Mouse (Mus musculus) MEL (cell line): ENCODE data around the gene Neu2. TPM values are rescaled to one million over a fixed set of nuclear protein-coding genes. Genes with fewer than 3 reads are reported as not detected.

ENCODE experiments used
- DNase-seq: peaks from one replicate; pipeline ENCODE4 v3.0.0; 2011; ENCODE audit warnings: low read depth, low spot score
- H3K27ac ChIP-seq: 2 replicates; pipeline ENCODE4 v1.5.1; 2012; ENCODE audit warnings: low read depth, mild to moderate bottlenecking, control low read depth, low read length, moderate library complexity; ENCODE audit not compliant: control insufficient read depth
- H3K27me3 ChIP-seq, 2 experiments: fragments of 150-350 bp in 1 of 2; sonication (generic) in 1 of 2; 2 replicates each; pipeline ENCODE4 v1.6.1; 2012; ENCODE audit warnings: low read length in 2 of 2, mild to moderate bottlenecking in 2 of 2, improper control_type of control experiment in 1 of 2, moderate library complexity in 1 of 2; ENCODE audit not compliant: insufficient read depth in 2 of 2, control insufficient read depth in 1 of 2
- H3K36me3 ChIP-seq, 2 experiments: 2 replicates each; pipeline ENCODE4 v1.6.1; 2012 to 2014; ENCODE audit warnings: low read length in 2 of 2, improper control_type of control experiment in 1 of 2, inconsistent platforms in 1 of 2, mild to moderate bottlenecking in 1 of 2; ENCODE audit not compliant: insufficient read depth in 2 of 2, control insufficient read depth in 1 of 2
- H3K4me1 ChIP-seq, 2 experiments: fragments of 150-350 bp in 1 of 2; sonication (generic) in 1 of 2; 2 replicates each; pipeline ENCODE4 v1.6.1; 2012; ENCODE audit warnings: low read length in 2 of 2, improper control_type of control experiment in 1 of 2, mild to moderate bottlenecking in 1 of 2; ENCODE audit not compliant: insufficient read depth in 2 of 2, control insufficient read depth in 1 of 2
- H3K4me3 ChIP-seq, 2 experiments: fragments of 150-350 bp in 1 of 2; sonication (generic) in 1 of 2; 2 replicates each; pipeline ENCODE4 v1.5.1; 2012; ENCODE audit warnings: low read depth in 2 of 2, low read length in 2 of 2, mild to moderate bottlenecking in 2 of 2, moderate library complexity in 2 of 2, control low read depth in 1 of 2, improper control_type of control experiment in 1 of 2; ENCODE audit not compliant: control insufficient read depth in 1 of 2, insufficient read depth in 1 of 2
- H3K79me2 ChIP-seq: 2 replicates; pipeline ENCODE4 v1.6.1; 2012; ENCODE audit warnings: mild to moderate bottlenecking, low read length, moderate library complexity; ENCODE audit not compliant: control insufficient read depth, poor library complexity, insufficient read depth
- H3K9ac ChIP-seq: 2 replicates; pipeline ENCODE4 v1.6.1; 2012; ENCODE audit warnings: low read depth, mild to moderate bottlenecking, control low read depth, low read length, moderate library complexity; ENCODE audit not compliant: control insufficient read depth, poor library complexity, severe bottlenecking
- H3K9me3 ChIP-seq: fragments of 150-350 bp; sonication (generic); replicated peaks from 2 replicates; pipeline ENCODE4 v1.6.1; 2012; ENCODE audit warnings: mild to moderate bottlenecking, low read length, improper control_type of control experiment, moderate library complexity; ENCODE audit not compliant: insufficient read depth
- BHLHE40 ChIP-seq: IDR thresholded peaks from 2 replicates; pipeline ENCODE4 v1.6.1; 2012; ENCODE audit warnings: low read depth, mild to moderate bottlenecking, inconsistent platforms, low read length, improper control_type of control experiment, borderline replicate concordance
- CHD1 ChIP-seq: IDR thresholded peaks from 2 replicates; pipeline ENCODE4 v1.6.1; 2012; ENCODE audit warnings: low read depth, mild to moderate bottlenecking, inconsistent platforms, low read length, improper control_type of control experiment
- CHD2 ChIP-seq: IDR thresholded peaks from 2 replicates; pipeline ENCODE4 v1.6.1; 2011; ENCODE audit warnings: low read length, improper control_type of control experiment
- CTCF ChIP-seq, 3 experiments: IDR thresholded peaks in 2 of 3; conservative IDR thresholded peaks in 1 of 3; 2 replicates each; pipeline ENCODE4 v1.5.1; 2011 to 2012; ENCODE audit warnings: low read length in 3 of 3, low read depth in 2 of 3, mild to moderate bottlenecking in 2 of 3, improper control_type of control experiment in 1 of 3, inconsistent platforms in 1 of 3, mixed read lengths in 1 of 3, moderate library complexity in 1 of 3; ENCODE audit not compliant: control insufficient read depth in 1 of 3, insufficient read depth in 1 of 3, poor library complexity in 1 of 3, severe bottlenecking in 1 of 3
- ELF1 ChIP-seq: IDR thresholded peaks from 2 replicates; pipeline ENCODE4 v1.6.1; 2014; ENCODE audit warnings: low read depth, mild to moderate bottlenecking, inconsistent platforms, low read length, improper control_type of control experiment, moderate library complexity
- EP300 ChIP-seq, 2 experiments: IDR thresholded peaks; 2 replicates each; pipeline ENCODE4 v1.6.1; 2011; ENCODE audit warnings: improper control_type of control experiment in 2 of 2, low read length in 2 of 2, low read depth in 1 of 2, mild to moderate bottlenecking in 1 of 2
- ETS1 ChIP-seq: IDR thresholded peaks from 2 replicates; pipeline ENCODE4 v1.6.1; 2012; ENCODE audit warnings: low read depth, mild to moderate bottlenecking, inconsistent platforms, low read length, improper control_type of control experiment, moderate library complexity
- GABPA ChIP-seq: IDR thresholded peaks from 2 replicates; pipeline ENCODE4 v1.6.1; 2012; ENCODE audit warnings: low read depth, mild to moderate bottlenecking, inconsistent platforms, low read length, improper control_type of control experiment, moderate library complexity
- HCFC1 ChIP-seq: IDR thresholded peaks from 2 replicates; pipeline ENCODE4 v1.6.1; 2012; ENCODE audit warnings: low read depth, mild to moderate bottlenecking, inconsistent platforms, low read length, improper control_type of control experiment, moderate library complexity
- JUND ChIP-seq: IDR thresholded peaks from 2 replicates; pipeline ENCODE4 v1.6.1; 2011; ENCODE audit warnings: low read depth, mild to moderate bottlenecking, improper control_type of control experiment, low read length
- MAFK ChIP-seq: IDR thresholded peaks from 2 replicates; pipeline ENCODE4 v1.6.1; 2011; ENCODE audit warnings: low read depth, mild to moderate bottlenecking, low read length, improper control_type of control experiment, borderline replicate concordance
- MAX ChIP-seq: IDR thresholded peaks from 2 replicates; pipeline ENCODE4 v1.6.1; 2011; ENCODE audit warnings: low read length, improper control_type of control experiment
- MAZ ChIP-seq: IDR thresholded peaks from 2 replicates; pipeline ENCODE4 v1.6.1; 2012; ENCODE audit warnings: low read depth, mild to moderate bottlenecking, inconsistent platforms, low read length, improper control_type of control experiment
- MEF2A ChIP-seq: IDR thresholded peaks from 2 replicates; pipeline ENCODE4 v1.6.1; 2014; ENCODE audit warnings: low read depth, mild to moderate bottlenecking, inconsistent platforms, low read length, improper control_type of control experiment; ENCODE audit not compliant: poor library complexity, insufficient replicate concordance, severe bottlenecking; ENCODE audit errors: extremely low read depth
- MXI1 ChIP-seq: IDR thresholded peaks from 2 replicates; pipeline ENCODE4 v1.6.1; 2011; ENCODE audit warnings: mild to moderate bottlenecking, low read depth, low read length, improper control_type of control experiment
- MYB ChIP-seq: IDR thresholded peaks from 2 replicates; pipeline ENCODE4 v1.6.1; 2011; ENCODE audit warnings: mild to moderate bottlenecking, low read depth, low read length, improper control_type of control experiment
- MYC ChIP-seq: IDR thresholded peaks from 2 replicates; pipeline ENCODE4 v1.6.1; 2011; ENCODE audit warnings: low read depth, mild to moderate bottlenecking, low read length, improper control_type of control experiment, moderate library complexity
- NELFE ChIP-seq: IDR thresholded peaks from 2 replicates; pipeline ENCODE4 v1.6.1; 2011; ENCODE audit warnings: low read depth, low read length, improper control_type of control experiment
- NRF1 ChIP-seq: IDR thresholded peaks from 2 replicates; pipeline ENCODE4 v1.6.1; 2014; ENCODE audit warnings: low read depth, mild to moderate bottlenecking, inconsistent platforms, low read length, improper control_type of control experiment, moderate library complexity; ENCODE audit not compliant: poor library complexity, insufficient read depth, severe bottlenecking
- POLR2A ChIP-seq, 2 experiments: IDR thresholded peaks; 2 replicates each; pipeline ENCODE4 v1.6.1; 2011 to 2012; ENCODE audit warnings: low read length in 2 of 2, mild to moderate bottlenecking in 2 of 2, control low read depth in 1 of 2, improper control_type of control experiment in 1 of 2, low read depth in 1 of 2, moderate library complexity in 1 of 2; ENCODE audit not compliant: control insufficient read depth in 1 of 2, insufficient read depth in 1 of 2, poor library complexity in 1 of 2
- POLR2AphosphoS2 ChIP-seq: IDR thresholded peaks from 2 replicates; pipeline ENCODE4 v1.6.1; 2011; ENCODE audit warnings: low read length, improper control_type of control experiment
- POLR2AphosphoS5 ChIP-seq: IDR thresholded peaks from 2 replicates; pipeline ENCODE4 v1.6.1; 2012; ENCODE audit warnings: low read depth, borderline replicate concordance, mild to moderate bottlenecking, inconsistent platforms, low read length, moderate library complexity, mixed read lengths
- RAD21 ChIP-seq: IDR thresholded peaks from 2 replicates; pipeline ENCODE4 v1.6.1; 2011; ENCODE audit warnings: mild to moderate bottlenecking, low read depth, low read length, improper control_type of control experiment
- SIN3A ChIP-seq: IDR thresholded peaks from 2 replicates; pipeline ENCODE4 v1.6.1; 2012; ENCODE audit warnings: low read length, improper control_type of control experiment, inconsistent platforms
- SMC3 ChIP-seq: IDR thresholded peaks from 2 replicates; pipeline ENCODE4 v1.6.1; 2011; ENCODE audit warnings: low read depth, low read length, improper control_type of control experiment
- TAL1 ChIP-seq: IDR thresholded peaks from 2 replicates; pipeline ENCODE4 v1.6.1; 2012; ENCODE audit warnings: mild to moderate bottlenecking, inconsistent platforms, low read length, moderate library complexity, mixed read lengths
- TBP ChIP-seq: IDR thresholded peaks from 2 replicates; pipeline ENCODE4 v1.8.0; 2011; ENCODE audit warnings: low read depth, low read length, improper control_type of control experiment
- TCF12 ChIP-seq: IDR thresholded peaks from 2 replicates; pipeline ENCODE4 v1.6.1; 2014; ENCODE audit warnings: low read depth, mild to moderate bottlenecking, inconsistent platforms, low read length, improper control_type of control experiment, moderate library complexity
- UBTF ChIP-seq: IDR thresholded peaks from 2 replicates; pipeline ENCODE4 v1.6.1; 2012; ENCODE audit warnings: low read depth, mild to moderate bottlenecking, inconsistent platforms, low read length, improper control_type of control experiment, moderate library complexity, borderline replicate concordance; ENCODE audit not compliant: insufficient read depth
- USF1 ChIP-seq: IDR thresholded peaks from 2 replicates; pipeline ENCODE4 v1.6.1; 2014; ENCODE audit warnings: low read depth, mild to moderate bottlenecking, inconsistent platforms, low read length, improper control_type of control experiment, moderate library complexity
- USF2 ChIP-seq, 2 experiments: IDR thresholded peaks; 2 replicates each; pipeline ENCODE4 v1.6.1; 2011 to 2012; ENCODE audit warnings: improper control_type of control experiment in 2 of 2, low read length in 2 of 2, borderline replicate concordance in 1 of 2, inconsistent platforms in 1 of 2, low read depth in 1 of 2, mild to moderate bottlenecking in 1 of 2; ENCODE audit not compliant: insufficient read depth in 1 of 2
- ZC3H11A ChIP-seq: IDR thresholded peaks from 2 replicates; pipeline ENCODE4 v1.6.1; 2012; ENCODE audit warnings: low read depth, mild to moderate bottlenecking, inconsistent platforms, low read length, improper control_type of control experiment
- ZKSCAN1 ChIP-seq: IDR thresholded peaks from 2 replicates; pipeline ENCODE4 v1.6.1; 2012; ENCODE audit warnings: low read depth, mild to moderate bottlenecking, inconsistent platforms, low read length, improper control_type of control experiment, moderate library complexity
- ZMIZ1 ChIP-seq: IDR thresholded peaks from 2 replicates; pipeline ENCODE4 v1.6.1; 2012; ENCODE audit warnings: low read depth, mild to moderate bottlenecking, inconsistent platforms, low read length, improper control_type of control experiment, moderate library complexity
- ZNF384 ChIP-seq: IDR thresholded peaks from 2 replicates; pipeline ENCODE4 v1.6.1; 2012; ENCODE audit warnings: low read depth, mild to moderate bottlenecking, inconsistent platforms, low read length, improper control_type of control experiment
- polyA plus RNA-seq, 2 experiments: library from polyadenylated mRNA; stranded (reverse) in 1 of 2; unstranded in 1 of 2; fragments of >175 nt in 1 of 2; fragments of >200 nt in 1 of 2; gene quantifications; 2 replicates each; pipeline versions ENCODE4 v1.2.1 to v1.2.4; 2012; ENCODE audit warnings: low replicate concordance in 2 of 2, low read depth in 1 of 2; ENCODE audit not compliant: insufficient read length in 2 of 2, insufficient read depth in 1 of 2, missing spikeins in 1 of 2
- total RNA-seq: library from RNA; depleted of rRNA; stranded (reverse); fragments of 300-350 nt; gene quantifications from 2 replicates; pipeline ENCODE4 v1.2.3, GENCODE M21; 2012

Neu2 gene
- total and polyA plus RNA-seq, 3 experiments, result not detected

DNA sequence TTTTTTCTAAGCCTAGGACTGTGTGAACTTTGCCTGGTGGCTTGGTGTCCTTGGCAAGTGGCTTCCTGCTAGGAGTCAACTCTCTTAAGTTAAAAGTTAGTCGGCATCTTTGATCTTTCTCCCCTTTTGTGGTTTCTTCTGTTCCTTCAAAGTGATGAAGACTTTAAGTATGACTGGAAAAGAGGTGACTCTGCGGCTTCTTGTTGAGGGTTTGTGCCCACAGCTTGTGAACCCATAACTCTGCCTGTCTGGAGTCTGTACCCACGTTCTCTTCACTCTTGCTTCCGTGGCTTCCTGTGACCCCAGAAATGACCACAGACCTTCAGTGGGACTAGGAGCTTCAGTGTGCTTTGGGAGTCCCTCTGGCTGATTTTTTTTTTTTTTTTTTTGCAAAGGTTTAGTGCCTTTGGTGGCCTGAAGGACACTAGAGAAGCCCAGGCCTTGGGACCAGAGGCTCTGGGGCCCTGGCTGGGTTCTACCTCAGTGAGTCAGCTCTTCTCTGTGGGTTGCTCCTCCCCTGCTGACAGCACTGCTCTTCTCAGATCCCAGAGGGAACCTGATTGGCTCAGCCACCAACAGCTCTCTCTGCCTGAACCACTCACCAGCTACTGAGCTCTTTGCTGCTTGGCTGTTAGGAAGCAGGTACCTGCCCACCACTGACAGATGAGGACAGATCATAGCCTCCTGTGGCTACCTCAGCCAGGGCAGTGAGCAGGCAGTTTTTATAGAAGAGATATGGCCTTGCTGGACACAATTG lies 127.6 kb downstream of the Neu2 start:
- Histone ChIP-seq H3K9ac (peak overlapping the region; percentile 50), H3K4me1 (peaks cover 21 to 28% of the 10 kb centered on the region in 2 experiments), H3K79me2 (peaks cover 20% of the 10 kb centered on the region), H3K27ac (peak overlapping the region; percentile 71), H3K4me3 (no peak overlapping the region), H3K36me3 (peaks cover 11 to 29% of the 10 kb centered on the region in 2 experiments), H3K27me3 (no peaks in the 10 kb centered on the region), H3K9me3 (no peaks in the 10 kb centered on the region)
- DNase-seq, result peak; percentile 94
- TF ChIP-seq JUND (no peak), USF2 (IDR thresholded peaks at IDR 0.05; ENCODE audit: borderline replicate concordance in 1 of 2, insufficient read depth in 1 of 2, low read depth in 1 of 2, low read length in 2 of 2) (no peak), MAZ (no peak), ELF1 (no peak), USF1 (no peak), CHD2 (no peak; the same call in 1 of the 2 replicates), GABPA (0 out of 2 replicates have a peak, but pooled peaks have one; percentile 71), ZC3H11A (no peak), MEF2A (no peak), MXI1 (no peak), TAL1 (no peak), ZKSCAN1 (no peak), MAX (no peak), NELFE (0 out of 2 replicates have a peak, but pooled peaks have one; percentile 34), TBP (peak; percentile 41; the same call in 1 of the 2 replicates), HCFC1 (0 out of 2 replicates have a peak, but pooled peaks have one; percentile 23), MAFK (peak; percentile 64; the same call in 1 of the 2 replicates), EP300 (IDR thresholded peaks at IDR 0.05; ENCODE audit: low read depth in 1 of 2, low read length in 2 of 2) (0 out of 4 replicates have a peak, but pooled peaks of 1 of the 2 experiments have one; percentile 14), ZNF384 (no peak), NRF1 (no peak), MYB (0 out of 2 replicates have a peak, but pooled peaks have one; percentile 7), ETS1 (no peak), POLR2A (IDR thresholded peaks at IDR 0.05; ENCODE audit: control insufficient read depth in 1 of 2, insufficient read depth in 1 of 2, low read depth in 1 of 2, low read length in 2 of 2, poor library complexity in 1 of 2) (peak in 1 of 2 experiments; percentile 71; a peak in 2 of 4 replicates), UBTF (no peak), MYC (no peak), ZMIZ1 (no peak), RAD21 (no peak), TCF12 (no peak), POLR2AphosphoS2 (no peak), POLR2AphosphoS5 (no peak), CTCF (IDR thresholded peaks at IDR 0.05 in 2 of 3, conservative IDR thresholded peaks at IDR 0.05 in 1 of 3; ENCODE audit: control insufficient read depth in 1 of 3, insufficient read depth in 1 of 3, low read depth in 2 of 3, low read length in 3 of 3, poor library complexity in 1 of 3, severe bottlenecking in 1 of 3) (no peak), CHD1 (no peak), BHLHE40 (no peak), SIN3A (0 out of 2 replicates have a peak, but pooled peaks have one; percentile 4), SMC3 (no peak)
